Comparison of ENCODE assay signal across 9 mouse cellular contexts in the genomic region with DNA sequence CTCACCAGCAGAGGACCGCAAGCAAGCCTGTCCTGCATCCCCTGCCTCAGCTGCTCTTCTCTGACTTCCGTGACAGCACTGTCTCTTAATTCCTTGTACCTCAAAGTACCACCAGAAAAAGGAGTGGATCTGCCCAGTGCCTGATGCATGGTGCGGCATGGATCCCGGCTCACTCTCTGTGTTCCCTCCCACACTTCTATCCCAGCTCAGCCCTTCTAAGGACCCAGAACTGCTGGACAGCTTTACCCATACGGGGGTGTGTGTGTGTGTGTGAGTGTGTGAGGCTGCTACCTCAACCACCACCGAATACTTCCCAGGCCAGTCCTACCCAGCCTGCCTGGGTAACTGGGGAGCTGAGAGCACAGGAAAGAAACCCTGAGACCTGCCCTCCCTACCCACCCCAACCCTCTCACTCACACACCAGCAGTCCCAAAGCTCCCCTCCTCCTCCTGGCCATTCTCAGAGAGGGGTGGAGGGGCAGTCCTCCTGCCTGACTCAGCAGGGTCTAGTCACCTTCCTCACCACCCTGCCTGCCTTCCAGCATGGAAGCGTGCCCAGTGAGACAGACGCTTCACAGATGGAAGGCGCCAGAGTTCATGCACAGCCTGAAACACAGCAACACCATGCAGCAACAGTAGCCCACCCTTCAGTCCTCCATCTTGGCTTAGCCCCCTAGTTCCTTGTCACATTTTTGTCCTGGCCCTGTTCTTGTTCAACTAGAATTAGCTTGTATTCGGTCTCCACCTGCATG. TPM values are rescaled to one million over a fixed set of nuclear protein-coding genes. Genes with fewer than 3 reads are reported as not detected.
DNase-seq lines count a peak whose midpoint lies in the region; ATAC-seq and TF ChIP-seq lines count a peak whose summit lies in the region.
"Had no signal": no experiment of that assay in that cellular context is flagged by ENCODE, and none has a peak within 500 bp of the region (broad histone marks: within the 10 kb centered on the region; RNA-seq: fewer than 3 reads in every experiment).

No protein-coding gene starts in this region.

- no peak overlapping the region for H3K4me3 ChIP-seq in heart, embryonic 11.5 days (ENCODE audit: low read depth, low read length)
- H3K4me3 ChIP-seq in midbrain, embryonic 16.5 days (ENCODE audit: low read depth, low read length), result no peak overlapping the region
- H3K4me3 ChIP-seq in midbrain, embryonic 10.5 days, result no peak overlapping the region; the same call in 1 of the 2 replicates
- no peak overlapping the region for H3K4me3 ChIP-seq in embryonic fibroblast, embryonic 13.5 days (ENCODE audit: insufficient read depth, low read length)
- H3K4me3 ChIP-seq: limb, embryonic 15.5 days had no signal

- WGBS in heart, embryonic 11.5 days (ENCODE audit: insufficient replicate concordance), result 85% methylated on average over 10 of the region's 10 CpGs
- 87% methylated on average over 10 of the region's 10 CpGs for WGBS in midbrain, embryonic 16.5 days
- WGBS in midbrain, embryonic 10.5 days, result 92% methylated on average over 10 of the region's 10 CpGs

- no peak overlapping the region for H3K4me2 ChIP-seq in heart, embryonic 11.5 days
- H3K4me2 ChIP-seq in midbrain, embryonic 16.5 days (ENCODE audit: low read length), result no peak overlapping the region
- H3K4me2 ChIP-seq: limb, embryonic 15.5 days had no signal

- no peak overlapping the region for H3K27ac ChIP-seq in heart, embryonic 11.5 days (ENCODE audit: low read depth, low read length)
- no peak overlapping the region for H3K27ac ChIP-seq in midbrain, embryonic 16.5 days (ENCODE audit: low read length)
- no peak overlapping the region for H3K27ac ChIP-seq in midbrain, embryonic 10.5 days (replicated peaks)
- peak overlapping the region; percentile 43; the same call in 1 of the 2 replicates for H3K27ac ChIP-seq in embryonic fibroblast, embryonic 13.5 days (ENCODE audit: insufficient read depth, low read length)

- peaks cover 9% of the 10 kb centered on the region; the same call in 1 of the 2 replicates for H3K4me1 ChIP-seq in heart, embryonic 11.5 days (ENCODE audit: control insufficient read depth, insufficient read depth, low read length)
- H3K4me1 ChIP-seq in midbrain, embryonic 16.5 days (ENCODE audit: control insufficient read depth, insufficient read depth, low read length), result no peaks in the 10 kb centered on the region
- peaks cover 3% of the 10 kb centered on the region; the same call in 1 of the 2 replicates for H3K4me1 ChIP-seq in midbrain, embryonic 10.5 days
- peaks cover 18% of the 10 kb centered on the region for H3K4me1 ChIP-seq in embryonic fibroblast, embryonic 13.5 days (ENCODE audit: control insufficient read depth, insufficient read depth, low read length)
- H3K4me1 ChIP-seq: limb, embryonic 15.5 days had no signal

- no peaks in the 10 kb centered on the region for H3K9me3 ChIP-seq in heart, embryonic 11.5 days (replicated peaks; ENCODE audit: control insufficient read depth, low read length)
- no peaks in the 10 kb centered on the region for H3K9me3 ChIP-seq in midbrain, embryonic 16.5 days (replicated peaks; ENCODE audit: control insufficient read depth, low read length, poor library complexity, severe bottlenecking)
- H3K9me3 ChIP-seq in midbrain, embryonic 10.5 days (replicated peaks), result no peaks in the 10 kb centered on the region
- H3K9me3 ChIP-seq: limb, embryonic 15.5 days had no signal

- H3K36me3 ChIP-seq in heart, embryonic 11.5 days (ENCODE audit: control insufficient read depth, insufficient read depth, low read length), result peaks cover 9% of the 10 kb centered on the region; the same call in 1 of the 2 replicates
- H3K36me3 ChIP-seq in midbrain, embryonic 16.5 days (ENCODE audit: control insufficient read depth, insufficient read depth, low read length), result peaks cover 7% of the 10 kb centered on the region; the same call in 1 of the 2 replicates
- H3K36me3 ChIP-seq in midbrain, embryonic 10.5 days, result peaks cover 51% of the 10 kb centered on the region

- H3K9ac ChIP-seq in heart, embryonic 11.5 days (ENCODE audit: low read depth, low read length), result no peak overlapping the region
- no peak overlapping the region for H3K9ac ChIP-seq in midbrain, embryonic 16.5 days (ENCODE audit: low read depth, low read length)
- H3K9ac ChIP-seq: limb, embryonic 15.5 days had no signal

- DNase-seq in heart, adult 18-20 months, result no peak
- no peak for DNase-seq in midbrain, embryonic 10.5 days (ENCODE audit: low spot score)
- peak; percentile 48 to 60 for DNase-seq in kidney, postnatal 36 days
- no peak for DNase-seq in thymus, adult 18-20 months
- no peak for DNase-seq in layer of hippocampus, adult 11-12 months (ENCODE audit: low spot score)

- TF ChIP-seq POLR2A in embryonic fibroblast, embryonic 13.5 days (IDR thresholded peaks at IDR 0.05; ENCODE audit: low read depth, low read length), result no peak

- TF ChIP-seq CTCF in embryonic fibroblast, embryonic 13.5 days (IDR thresholded peaks at IDR 0.05; ENCODE audit: borderline replicate concordance, insufficient read depth, low read length), result no peak

- no peaks in the 10 kb centered on the region for H3K27me3 ChIP-seq in heart, embryonic 11.5 days (ENCODE audit: control insufficient read depth, insufficient read depth, low read length)
- H3K27me3 ChIP-seq in midbrain, embryonic 16.5 days (ENCODE audit: control insufficient read depth, insufficient read depth, low read depth, low read length), result no peaks in the 10 kb centered on the region
- no peaks in the 10 kb centered on the region for H3K27me3 ChIP-seq in midbrain, embryonic 10.5 days (ENCODE audit: low read depth, poor library complexity, severe bottlenecking)
- H3K27me3 ChIP-seq: limb, embryonic 15.5 days had no signal

- 0 out of 2 replicates have a peak, but pooled peaks have one; percentile 25 for ATAC-seq in heart, embryonic 11.5 days (replicated peaks; ENCODE audit: insufficient number of reproducible peaks, low FRiP score, low TSS enrichment)
- ATAC-seq in midbrain, embryonic 16.5 days, result peak; percentile 29; the same call in 1 of the 2 replicates

RNA-seq across cellular contexts. Expression of a gene that starts 16.7 kb away (rescaled TPM):
- 237 and 242 TPM in 2 replicates for polyA plus RNA-seq in heart, embryonic 11.5 days (2014; fragmentation: Nextera tagmentation; extraction: Ambion mirVana)
- total RNA-seq in heart, adult 18-20 months (2021), result 10 to 100 TPM; 93.5 to 97.6 TPM
- polyA plus RNA-seq in midbrain, embryonic 16.5 days (2015; fragmentation: Nextera tagmentation; extraction: Ambion mirVana), result 208 and 220 TPM in 2 replicates
- polyA plus RNA-seq in midbrain, embryonic 10.5 days (2016; fragmentation: Nextera tagmentation; extraction: Ambion mirVana), result 252 and 285 TPM in 2 replicates
- polyA plus RNA-seq in embryonic fibroblast, embryonic 13.5 days (2011; ENCODE audit: insufficient read length, low read depth, missing spikeins), result 193 and 252 TPM in 2 replicates

RNA-seq across cellular contexts. Expression of a gene that starts 41.9 kb away (rescaled TPM):
- 15.6 and 16.0 TPM in 2 replicates for polyA plus RNA-seq in heart, embryonic 11.5 days (2014; fragmentation: Nextera tagmentation; extraction: Ambion mirVana)
- 1 to 10 TPM; 3.3 to 4.2 TPM for total RNA-seq in heart, adult 18-20 months (2021)
- polyA plus RNA-seq in midbrain, embryonic 16.5 days (2015; fragmentation: Nextera tagmentation; extraction: Ambion mirVana), result 21.4 and 26.2 TPM in 2 replicates
- 23.8 and 25.3 TPM in 2 replicates for polyA plus RNA-seq in midbrain, embryonic 10.5 days (2016; fragmentation: Nextera tagmentation; extraction: Ambion mirVana)
- polyA plus RNA-seq in embryonic fibroblast, embryonic 13.5 days (2011; ENCODE audit: insufficient read length, low read depth, missing spikeins), result 20.9 and 21.3 TPM in 2 replicates

Comparison
In these comparisons a context has a peak if more than half of its experiments do, and no peak if none do; other contexts are left out.
1. DNase-seq: peak in kidney, postnatal 36 days (2 of 2); none in heart, adult 18-20 months (0 of 2), midbrain, embryonic 10.5 days (single experiment), thymus, adult 18-20 months (0 of 2) and layer of hippocampus, adult 11-12 months (single experiment).